Mouse (Mus musculus): Measurements from ENCODE around the gene Zfp663. TPM values are rescaled to one million over a fixed set of nuclear protein-coding genes. Genes with fewer than 3 reads are reported as not detected.

Zfp663 gene
- polyA plus RNA-seq, 1 experiment = not detected

DNA sequence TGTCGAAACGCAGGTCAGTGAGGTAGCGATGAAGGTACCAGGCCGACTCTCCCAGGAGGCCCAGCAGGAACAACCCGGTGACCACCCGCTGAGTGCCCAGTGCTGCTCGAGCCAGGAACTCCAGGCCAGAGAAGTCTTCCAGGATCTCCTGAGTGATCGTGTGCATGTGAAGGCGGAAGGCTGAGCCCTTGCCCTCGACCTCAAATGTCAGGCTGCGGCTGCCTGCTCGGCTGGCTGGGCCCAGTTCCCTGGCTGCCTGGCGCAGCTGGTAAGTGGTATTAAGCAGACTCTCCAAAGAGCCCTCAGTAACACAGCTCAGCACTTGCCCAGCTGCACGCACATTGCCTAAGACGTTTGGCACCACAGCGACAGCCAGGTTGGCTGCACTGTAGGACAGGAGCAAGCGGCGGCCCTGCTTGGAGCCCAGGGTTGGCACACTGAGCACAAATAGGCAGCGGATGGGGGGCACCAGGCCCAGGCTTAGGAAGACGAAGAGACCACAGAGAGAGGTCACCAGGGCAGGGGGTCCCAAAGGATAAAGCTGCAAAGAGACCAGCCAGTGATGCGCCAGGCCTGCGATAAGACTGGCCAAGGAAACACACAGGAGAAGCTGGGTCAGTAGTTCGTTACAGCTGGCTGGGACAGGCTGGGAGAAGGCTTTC lies 29.1 kb upstream of the Zfp663 start:
- peaks cover 10% of the 10 kb centered on the region; the same call in 1 of the 2 replicates for H3K4me1 ChIP-seq
- no peak for TF ChIP-seq FLI1 (IDR thresholded peaks at IDR 0.05; ENCODE audit: low read length)
- no peak for TF ChIP-seq GATA1 (IDR thresholded peaks at IDR 0.05; ENCODE audit: borderline replicate concordance, low read length)

DNA sequence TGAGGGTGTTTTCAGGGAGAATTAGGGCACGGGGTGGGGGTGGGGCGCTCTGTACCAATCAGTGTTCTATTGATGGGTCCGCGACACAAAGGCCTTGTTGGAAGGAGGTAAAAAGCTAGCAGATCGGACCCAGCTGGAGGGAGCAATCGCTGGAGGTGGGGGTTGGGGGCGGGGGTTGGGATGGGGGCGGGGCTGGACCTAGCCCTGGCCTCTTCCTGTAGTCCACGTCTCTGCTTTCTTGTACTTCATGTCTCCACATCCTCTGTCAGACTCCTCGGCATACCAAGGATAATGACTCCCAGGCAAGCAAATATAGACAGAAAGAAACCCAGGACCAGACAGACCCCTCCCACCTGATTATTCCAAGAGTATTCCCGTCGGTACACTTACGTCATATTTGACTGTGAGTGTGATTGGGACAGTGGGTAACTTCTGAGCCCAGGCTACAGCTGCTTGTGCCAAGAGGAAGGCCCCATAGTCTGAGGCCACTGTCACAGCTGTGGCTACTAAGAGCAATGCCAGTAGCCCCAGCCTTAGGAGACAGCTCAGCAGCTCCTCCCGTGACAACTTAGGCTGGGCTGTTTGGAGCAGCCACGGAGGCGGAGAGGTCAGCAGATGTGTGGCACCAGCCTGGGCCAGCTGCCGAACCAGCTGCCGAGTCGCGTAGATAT lies 28.4 kb upstream of the Zfp663 start:
- no peaks in the 10 kb centered on the region for H3K36me3 ChIP-seq (replicated peaks; ENCODE audit: low read length)

More for the DNA sequence above, 29.1 kb upstream of the Zfp663 start:
- Histone ChIP-seq H3K27me3 (replicated peaks) (peaks cover 56% of the 10 kb centered on the region), H3K9me3 (peaks cover 20% of the 10 kb centered on the region), H3K4me3 (replicated peaks) (no peak overlapping the region), H3K36me3 (replicated peaks; ENCODE audit: low read length) (no peaks in the 10 kb centered on the region)

DNA sequence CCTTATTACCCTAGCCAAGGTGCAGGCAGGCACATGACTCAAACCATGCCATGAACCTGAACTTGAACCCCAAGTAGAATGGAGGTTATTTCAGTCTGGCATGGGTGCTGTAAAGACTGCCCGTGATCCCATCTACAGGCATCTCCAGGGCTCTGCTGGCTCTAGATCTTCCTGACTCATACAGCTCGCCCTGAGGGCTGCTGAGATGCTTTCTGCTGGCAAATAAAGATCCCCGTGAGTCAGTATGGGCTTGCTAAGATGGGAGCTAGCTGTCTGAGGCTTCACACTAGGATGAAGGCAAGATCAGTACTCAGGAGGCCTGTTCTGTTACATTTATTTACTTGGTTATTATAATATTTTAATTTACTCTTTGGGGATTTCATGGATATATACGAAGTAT lies 23.6 kb upstream of the Zfp663 start:
- TF ChIP-seq GATA1 (IDR thresholded peaks at IDR 0.05; ENCODE audit: borderline replicate concordance, low read length) (no peak), FLI1 (IDR thresholded peaks at IDR 0.05; ENCODE audit: low read length) (no peak)
- H3K4me3 ChIP-seq (replicated peaks) = no peak overlapping the region

More for the DNA sequence above, 28.4 kb upstream of the Zfp663 start:
- TF ChIP-seq FLI1 (IDR thresholded peaks at IDR 0.05; ENCODE audit: low read length) = no peak
- no peak for TF ChIP-seq GATA1 (IDR thresholded peaks at IDR 0.05; ENCODE audit: borderline replicate concordance, low read length)
- H3K9me3 ChIP-seq = peaks cover 20% of the 10 kb centered on the region
- peaks cover 8% of the 10 kb centered on the region; the same call in 1 of the 2 replicates for H3K4me1 ChIP-seq
- H3K27me3 ChIP-seq (replicated peaks) = peaks cover 58% of the 10 kb centered on the region
- H3K4me3 ChIP-seq (replicated peaks) = no peak overlapping the region

DNA sequence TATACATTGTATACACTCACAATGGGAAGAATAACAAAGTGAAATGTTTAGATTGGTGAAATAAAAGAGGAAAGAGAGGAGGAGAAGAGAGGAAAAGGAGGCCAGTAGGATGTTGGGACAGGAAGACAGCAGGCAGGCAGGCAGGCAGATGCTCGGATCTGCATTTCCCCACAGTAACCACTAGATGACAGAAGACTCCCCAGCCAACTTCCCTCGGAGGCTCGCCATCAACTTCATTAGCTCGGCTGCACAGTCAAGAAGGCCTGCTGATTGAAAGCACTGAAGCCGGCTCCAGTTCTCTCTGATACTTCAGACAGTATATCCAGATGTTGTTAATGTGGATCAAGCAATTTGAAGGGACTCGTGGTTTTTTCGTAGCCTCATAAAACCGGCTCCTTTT lies 23.0 kb upstream of the Zfp663 start:
- Histone ChIP-seq H3K9me3 (peaks cover 20% of the 10 kb centered on the region), H3K4me3 (replicated peaks) (no peak overlapping the region), H3K36me3 (replicated peaks; ENCODE audit: low read length) (no peaks in the 10 kb centered on the region), H3K4me1 (peaks cover 7% of the 10 kb centered on the region), H3K27me3 (replicated peaks) (peaks cover 47% of the 10 kb centered on the region)
- TF ChIP-seq FLI1 (IDR thresholded peaks at IDR 0.05; ENCODE audit: low read length) = no peak
- no peak for TF ChIP-seq GATA1 (IDR thresholded peaks at IDR 0.05; ENCODE audit: borderline replicate concordance, low read length)

More for the DNA sequence above, 23.6 kb upstream of the Zfp663 start:
- H3K9me3 ChIP-seq = peaks cover 20% of the 10 kb centered on the region
- H3K4me1 ChIP-seq = peaks cover 7% of the 10 kb centered on the region
- H3K36me3 ChIP-seq (replicated peaks; ENCODE audit: low read length) = no peaks in the 10 kb centered on the region
- H3K27me3 ChIP-seq (replicated peaks) = peaks cover 44% of the 10 kb centered on the region

DNA sequence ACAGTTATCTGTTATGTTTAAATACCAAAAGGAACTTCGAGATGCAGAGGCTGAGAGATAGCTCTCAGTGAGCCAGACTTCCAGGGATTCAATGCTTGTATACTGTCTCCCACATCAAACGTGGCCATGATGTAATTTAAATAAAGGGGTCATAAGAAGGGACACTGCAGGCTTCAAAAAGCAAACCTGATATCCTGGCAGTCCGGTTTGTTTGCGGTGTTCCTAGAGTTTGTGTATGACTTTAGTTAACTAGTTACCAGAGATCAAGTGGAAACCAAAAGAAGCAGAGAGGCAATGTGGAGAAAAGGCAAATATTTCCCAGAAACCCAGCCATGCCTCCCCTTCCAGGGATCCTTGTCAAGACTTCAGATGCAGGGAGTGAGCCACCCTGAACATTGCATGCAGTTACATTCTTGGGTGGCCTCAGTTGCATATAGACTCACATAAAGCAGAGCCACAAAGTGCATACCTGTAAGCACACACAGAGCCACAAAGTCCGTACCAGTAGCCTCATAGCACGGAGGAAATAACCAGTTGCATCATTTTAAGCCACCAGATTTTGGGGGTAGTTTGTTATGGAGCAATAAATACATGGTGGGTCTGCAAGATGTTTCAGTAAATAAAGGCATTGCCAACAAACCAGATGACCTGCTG lies 20.9 kb upstream of the Zfp663 start:
- TF ChIP-seq FLI1 (IDR thresholded peaks at IDR 0.05; ENCODE audit: low read length) (no peak), GATA1 (IDR thresholded peaks at IDR 0.05; ENCODE audit: borderline replicate concordance, low read length) (no peak)
- H3K27me3 ChIP-seq (replicated peaks) = peaks cover 59% of the 10 kb centered on the region
- peaks cover 7% of the 10 kb centered on the region for H3K4me1 ChIP-seq
- H3K36me3 ChIP-seq (replicated peaks; ENCODE audit: low read length) = no peaks in the 10 kb centered on the region
- H3K9me3 ChIP-seq = peaks cover 9% of the 10 kb centered on the region
- no peak overlapping the region for H3K4me3 ChIP-seq (replicated peaks)

DNA sequence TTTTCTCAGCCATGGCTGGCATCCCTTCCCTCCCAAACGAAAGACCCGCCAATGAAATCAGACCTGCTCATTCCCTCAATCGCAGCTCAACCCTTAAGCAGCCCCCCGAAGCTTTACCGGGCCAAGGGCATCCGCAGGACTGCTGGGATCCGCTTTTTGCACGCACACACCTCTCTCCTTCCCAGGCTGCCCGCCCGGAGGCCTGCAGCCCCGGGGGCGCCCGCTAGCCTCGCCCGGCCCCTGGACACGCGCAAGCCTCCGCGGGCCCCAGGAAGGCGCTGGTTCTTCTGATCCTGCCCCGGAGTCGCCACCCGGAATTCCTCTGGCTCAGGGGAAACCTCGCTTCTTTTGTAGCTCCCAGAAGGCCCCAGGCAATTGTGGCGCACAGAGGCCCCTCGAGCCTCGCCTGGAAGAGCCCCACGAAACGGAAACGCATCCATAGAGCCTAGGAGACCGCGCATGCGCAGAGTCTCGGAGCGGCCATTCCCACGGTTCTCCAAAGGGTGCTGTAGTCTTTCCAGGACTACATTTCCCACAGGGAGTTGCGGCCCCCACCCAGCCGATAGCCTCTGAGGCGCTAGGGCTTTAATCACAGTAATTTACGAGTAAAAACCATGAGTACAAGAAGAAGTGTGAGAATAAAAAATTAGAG lies 19.4 kb upstream of the Zfp663 start, which contains the start of gene Zfp334:
Gene Zfp334, minus strand, starts transcription at position 416 of the 652 bp plus-strand sequence.
- peak within 1 kb of the TSS; percentile 70 for H3K4me3 ChIP-seq (replicated peaks)
- H3K36me3 ChIP-seq (replicated peaks; ENCODE audit: low read length) = no peaks in the 10 kb centered on the region
- TF ChIP-seq FLI1 (IDR thresholded peaks at IDR 0.05; ENCODE audit: low read length) (no peak), GATA1 (IDR thresholded peaks at IDR 0.05; ENCODE audit: borderline replicate concordance, low read length) (no peak)
- H3K27me3 ChIP-seq (replicated peaks) = peaks cover 67% of the 10 kb centered on the region
- H3K9me3 ChIP-seq = peaks cover 4% of the 10 kb centered on the region
- peaks cover 7% of the 10 kb centered on the region for H3K4me1 ChIP-seq

DNA sequence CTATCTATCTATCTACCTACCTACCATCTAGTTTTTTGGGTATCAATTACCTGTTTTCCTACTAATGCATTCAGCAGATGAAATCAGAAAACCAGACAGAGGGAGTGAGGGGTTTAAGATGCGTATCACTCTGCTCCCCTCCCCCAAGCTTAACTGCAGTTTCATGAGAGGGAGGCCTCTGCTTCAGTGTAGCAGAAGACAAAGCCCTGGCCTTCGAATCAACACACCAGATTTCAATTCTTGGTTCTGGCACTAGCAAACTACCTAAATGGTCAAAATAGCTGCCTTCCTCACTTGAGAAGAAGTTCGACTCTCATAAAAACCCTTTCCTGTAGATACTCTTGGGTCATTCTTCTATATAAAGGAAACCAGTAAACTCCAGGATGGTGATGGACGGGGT lies 18.8 kb upstream of the Zfp663 start:
- Histone ChIP-seq H3K4me1 (peaks cover 7% of the 10 kb centered on the region), H3K36me3 (replicated peaks; ENCODE audit: low read length) (no peaks in the 10 kb centered on the region), H3K27me3 (replicated peaks) (peaks cover 62% of the 10 kb centered on the region), H3K9me3 (peaks cover 4% of the 10 kb centered on the region), H3K4me3 (replicated peaks) (no peak overlapping the region)
- TF ChIP-seq GATA1 (IDR thresholded peaks at IDR 0.05; ENCODE audit: borderline replicate concordance, low read length) = no peak
- no peak for TF ChIP-seq FLI1 (IDR thresholded peaks at IDR 0.05; ENCODE audit: low read length)

DNA sequence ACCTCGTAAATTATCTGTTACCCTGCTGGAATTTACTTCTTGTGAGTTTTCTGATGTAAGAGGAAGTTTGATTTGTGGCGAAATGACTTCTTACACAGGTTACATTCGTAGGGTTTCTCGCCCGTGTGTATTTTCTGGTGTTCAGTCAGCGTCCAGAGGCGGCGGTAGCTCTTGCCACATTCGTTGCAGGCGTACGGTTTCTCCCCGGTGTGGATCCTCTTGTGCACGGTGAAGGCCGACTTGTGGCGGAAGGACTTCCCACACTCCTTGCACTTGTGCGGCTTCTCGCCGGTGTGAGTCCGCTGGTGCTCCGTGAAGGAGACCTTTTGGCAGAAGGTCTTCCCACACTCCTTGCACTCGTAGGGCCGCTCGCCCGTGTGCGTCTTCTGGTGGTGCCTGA lies 11.5 kb upstream of the Zfp663 start:
- H3K36me3 ChIP-seq (replicated peaks; ENCODE audit: low read length) = no peaks in the 10 kb centered on the region
- H3K27me3 ChIP-seq (replicated peaks) = peaks cover 51% of the 10 kb centered on the region
- TF ChIP-seq GATA1 (IDR thresholded peaks at IDR 0.05; ENCODE audit: borderline replicate concordance, low read length) (no peak), FLI1 (IDR thresholded peaks at IDR 0.05; ENCODE audit: low read length) (no peak)
- H3K4me1 ChIP-seq = peaks cover 7% of the 10 kb centered on the region; the same call in 1 of the 2 replicates
- peaks cover 30% of the 10 kb centered on the region for H3K9me3 ChIP-seq
- H3K4me3 ChIP-seq (replicated peaks) = peak overlapping the region; percentile 14

DNA sequence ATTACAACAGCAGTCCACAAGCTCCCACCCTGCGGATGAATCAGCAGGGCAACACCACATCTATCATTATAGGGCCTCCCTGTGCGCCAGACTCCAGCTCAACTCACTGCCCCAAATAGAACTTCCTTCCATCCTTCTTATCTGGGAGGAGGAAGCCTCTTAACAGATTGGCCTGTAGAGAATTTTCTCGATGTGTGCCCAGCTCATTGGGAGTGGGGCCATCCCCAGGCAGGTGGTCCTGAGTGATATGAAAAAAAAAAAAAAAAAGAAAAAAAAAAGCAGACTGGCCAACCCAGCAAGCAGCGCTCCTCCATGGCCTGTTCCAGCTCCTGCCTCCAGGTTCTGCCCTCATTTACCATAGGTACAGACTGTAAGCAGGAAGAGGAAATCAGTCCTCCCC lies 7.5 kb upstream of the Zfp663 start:
- peaks cover 28% of the 10 kb centered on the region for H3K9me3 ChIP-seq
- H3K4me1 ChIP-seq = peaks cover 7% of the 10 kb centered on the region; the same call in 1 of the 2 replicates
- peaks cover 43% of the 10 kb centered on the region for H3K27me3 ChIP-seq (replicated peaks)
- H3K4me3 ChIP-seq (replicated peaks) = no peak overlapping the region
- H3K36me3 ChIP-seq (replicated peaks; ENCODE audit: low read length) = no peaks in the 10 kb centered on the region
- no peak for TF ChIP-seq GATA1 (IDR thresholded peaks at IDR 0.05; ENCODE audit: borderline replicate concordance, low read length)
- no peak for TF ChIP-seq FLI1 (IDR thresholded peaks at IDR 0.05; ENCODE audit: low read length)

All from megakaryocyte, embryonic 14.5 days (primary cell).